Mouse (Mus musculus) brain, embryonic 14.5 days (tissue): ENCODE measurements around the gene Olfr71. TPM values are rescaled to one million over a fixed set of nuclear protein-coding genes. Genes with fewer than 3 reads are reported as not detected.

Source experiments
- DNase-seq: peaks from one replicate; pipeline ENCODE4 v3.0.0-alpha.2; 2011; ENCODE audit warnings: low read depth
- CTCF ChIP-seq: fragments of 200-500 bp; IDR thresholded peaks from 2 replicates; pipeline ENCODE4 v1.5.1; 2012; ENCODE audit warnings: inconsistent platforms, mild to moderate bottlenecking, moderate library complexity, borderline replicate concordance; ENCODE audit not compliant: insufficient read depth, insufficient read length; ENCODE audit errors: extremely low read depth
- POLR2A ChIP-seq: fragments of 200-500 bp; IDR thresholded peaks from 2 replicates; pipeline ENCODE4 v1.6.1; 2012; ENCODE audit warnings: mild to moderate bottlenecking, inconsistent platforms, borderline replicate concordance; ENCODE audit not compliant: poor library complexity, insufficient read depth, insufficient read length, severe bottlenecking; ENCODE audit errors: extremely low read depth
- polyA plus RNA-seq: library from polyadenylated mRNA; depleted of rRNA; stranded (reverse); fragments of >200 nt; gene quantifications from 2 replicates; pipeline ENCODE4 v1.2.3, GENCODE M21; 2012

Gene Olfr71
- polyA plus RNA-seq, 1 experiment = not detected

DNA sequence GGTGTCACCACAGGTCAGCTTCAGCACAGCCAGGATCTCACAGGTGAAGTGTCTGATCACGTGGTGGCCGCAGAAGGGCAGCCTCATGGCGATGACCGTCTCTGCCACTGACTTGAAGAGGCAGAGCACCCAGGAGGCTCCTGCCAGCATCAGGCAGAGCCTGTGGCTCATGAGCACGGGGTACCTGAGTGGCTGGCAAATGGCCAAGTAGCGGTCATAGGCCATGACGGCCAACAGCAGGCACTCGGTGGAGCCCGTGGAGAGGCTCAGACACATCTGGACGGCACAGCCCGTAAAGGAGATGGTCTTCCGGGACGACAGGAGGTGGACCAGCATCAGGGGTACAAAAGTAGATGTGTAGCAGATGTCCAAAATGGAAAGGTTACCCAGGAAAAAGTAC is 4.1 kb downstream of the Olfr71 start:
- no peak for DNase-seq
- TF ChIP-seq CTCF (no peak), POLR2A (no peak)

DNA sequence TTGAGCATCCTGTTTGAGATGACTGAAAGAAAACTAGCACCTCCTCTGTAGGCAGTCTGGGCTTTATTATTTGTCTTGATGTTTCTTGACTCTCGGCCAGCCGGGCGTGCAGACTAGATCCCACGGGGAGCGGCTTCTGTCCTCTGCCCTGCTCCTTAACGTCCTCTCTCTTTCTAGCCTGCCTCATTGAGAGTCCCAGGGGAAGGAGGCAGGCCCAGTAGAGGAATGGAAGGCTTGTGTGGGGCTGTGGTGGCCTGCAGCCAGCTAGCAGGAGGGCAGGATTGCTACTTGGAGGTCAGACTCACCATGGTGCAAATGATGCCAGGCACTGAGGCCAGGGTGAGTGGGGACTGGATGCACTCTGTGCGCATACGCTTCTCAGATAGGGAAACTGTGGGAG is 6.2 kb downstream of the Olfr71 start:
- DNase-seq = no peak
- TF ChIP-seq CTCF = no peak

DNA sequence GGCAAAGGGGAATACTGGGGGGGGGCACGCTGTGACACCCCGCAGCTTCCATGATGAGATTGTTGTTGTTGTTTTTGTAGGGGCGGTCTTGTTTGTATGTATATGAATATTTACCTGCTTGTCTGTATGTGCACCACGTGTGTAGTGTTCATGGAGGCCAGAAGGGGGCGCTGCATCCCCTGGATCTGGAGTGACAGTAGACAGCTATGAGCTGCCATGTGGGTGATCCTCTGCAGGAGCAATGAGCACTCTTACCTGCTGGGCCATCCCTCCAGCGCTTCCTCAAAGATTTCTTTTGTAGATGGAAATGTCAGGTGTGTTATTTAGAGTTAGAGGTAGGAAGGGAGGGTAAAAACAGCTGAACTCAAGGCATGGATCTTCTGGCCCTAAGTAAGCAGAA is 6.6 kb downstream of the Olfr71 start:
- TF ChIP-seq CTCF (peak; percentile 42; the same call in 1 of the 2 replicates), POLR2A (no peak)
- no peak for DNase-seq

DNA sequence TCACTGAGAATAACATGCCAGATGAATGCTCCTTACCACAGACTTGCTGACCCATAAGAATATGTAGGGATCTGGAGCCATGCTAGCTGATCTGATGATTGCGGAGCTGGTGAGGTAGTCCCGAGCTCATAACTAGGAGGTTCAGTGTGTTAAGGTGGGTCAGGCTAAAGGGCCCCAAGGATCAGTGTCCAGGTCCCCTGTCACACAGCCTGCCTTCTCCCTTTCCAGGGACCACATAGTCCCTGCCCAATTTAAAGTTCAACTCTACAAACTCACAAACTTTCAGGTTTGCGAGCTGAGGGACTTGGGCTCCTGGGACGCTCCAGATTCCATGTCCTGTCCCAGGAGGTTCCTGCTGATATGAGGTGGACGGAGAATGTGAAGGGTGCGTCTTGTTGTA is 9.3 kb downstream of the Olfr71 start, which contains the start of gene Olfr70:
Gene Olfr70 (minus strand): TSS at position 101 of the 400 bp plus-strand sequence.
- DNase-seq = no peak

DNA sequence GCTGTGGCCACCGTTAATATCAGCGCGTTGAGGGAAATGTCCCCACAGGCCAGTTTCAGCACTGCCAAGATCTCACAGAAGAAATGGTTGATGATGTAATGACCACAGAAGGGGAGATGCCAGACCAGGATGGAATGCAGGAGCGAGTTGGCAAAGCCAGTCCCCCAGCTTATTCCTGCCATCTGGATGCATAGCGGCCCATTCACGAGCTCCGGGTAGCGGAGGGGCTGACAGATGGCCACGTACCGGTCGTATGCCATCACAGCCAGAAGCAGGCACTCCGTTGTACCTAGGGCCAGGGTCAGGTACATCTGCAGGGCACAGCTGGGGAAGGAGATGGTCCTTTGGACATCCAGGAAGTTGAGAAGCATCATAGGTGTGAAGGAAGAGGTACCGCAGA is 13.5 kb downstream of the Olfr71 start:
- no peak for TF ChIP-seq POLR2A
- TF ChIP-seq CTCF = no peak
- peak; percentile 63 for DNase-seq

More for the DNA sequence above, 9.3 kb downstream of the Olfr71 start, which contains the start of gene Olfr70:
- no peak for TF ChIP-seq POLR2A
- TF ChIP-seq CTCF = no peak

DNA sequence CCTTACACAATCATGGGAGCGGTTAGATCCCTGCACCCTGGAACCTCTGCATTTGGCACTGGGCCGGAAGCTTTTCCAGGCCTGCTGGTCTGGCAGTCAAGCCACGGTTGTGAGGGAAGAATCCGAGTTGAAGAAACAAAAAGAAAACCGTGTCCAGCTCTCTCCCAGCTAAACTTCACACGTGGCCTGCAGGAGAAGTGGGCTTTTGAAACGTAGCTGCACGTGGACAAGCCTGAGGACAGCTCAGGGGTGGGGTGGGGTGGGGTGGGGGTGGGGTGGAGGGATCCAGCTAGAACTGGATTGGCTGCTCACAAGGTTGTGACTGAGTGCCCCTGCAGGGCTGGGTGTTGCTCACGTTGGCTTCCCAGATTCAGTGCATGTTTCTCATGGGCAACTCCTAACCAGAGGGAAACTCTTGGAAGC is 14.8 kb downstream of the Olfr71 start:
- peak; percentile 16 for DNase-seq
- no peak for TF ChIP-seq POLR2A
- no peak for TF ChIP-seq CTCF

DNA sequence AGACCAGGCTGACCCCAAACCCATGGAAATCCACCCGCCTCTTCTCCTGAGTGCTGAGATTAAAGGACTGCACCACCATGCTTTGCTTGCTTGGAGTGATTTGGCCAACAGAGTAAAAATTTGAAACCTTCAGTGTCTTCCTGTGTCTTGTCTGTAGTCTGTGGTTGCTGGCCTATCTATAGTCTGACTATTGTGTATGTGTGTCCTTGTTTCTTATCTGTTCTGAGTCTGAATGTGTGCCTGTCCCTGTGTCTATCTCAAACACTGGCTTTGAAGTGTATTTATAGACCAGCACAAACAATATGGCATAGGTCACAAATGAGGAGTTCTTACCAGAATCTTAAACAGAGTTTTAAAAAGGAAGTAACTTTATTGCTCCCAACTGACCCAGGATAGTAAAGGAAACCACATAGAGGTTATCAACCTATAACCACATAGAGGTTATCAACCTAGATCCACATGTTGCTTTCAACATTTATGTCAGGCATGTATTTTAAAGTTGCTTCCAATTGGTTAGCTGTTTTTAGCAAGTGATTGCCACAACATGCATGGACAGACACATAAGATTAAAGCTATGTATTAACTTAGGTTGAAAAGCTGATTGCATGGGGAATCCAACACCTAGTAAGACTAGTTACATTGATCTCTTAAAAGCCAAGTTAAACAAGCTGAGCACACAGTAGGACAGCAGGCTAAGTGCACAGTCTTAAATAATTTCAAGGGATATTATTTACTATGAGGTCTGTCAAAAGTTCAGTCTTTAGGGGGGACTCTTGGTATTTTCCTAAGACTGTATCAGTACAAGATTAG is 15.4 kb downstream of the Olfr71 start:
- no peak for DNase-seq
- TF ChIP-seq POLR2A (no peak), CTCF (no peak)

DNA sequence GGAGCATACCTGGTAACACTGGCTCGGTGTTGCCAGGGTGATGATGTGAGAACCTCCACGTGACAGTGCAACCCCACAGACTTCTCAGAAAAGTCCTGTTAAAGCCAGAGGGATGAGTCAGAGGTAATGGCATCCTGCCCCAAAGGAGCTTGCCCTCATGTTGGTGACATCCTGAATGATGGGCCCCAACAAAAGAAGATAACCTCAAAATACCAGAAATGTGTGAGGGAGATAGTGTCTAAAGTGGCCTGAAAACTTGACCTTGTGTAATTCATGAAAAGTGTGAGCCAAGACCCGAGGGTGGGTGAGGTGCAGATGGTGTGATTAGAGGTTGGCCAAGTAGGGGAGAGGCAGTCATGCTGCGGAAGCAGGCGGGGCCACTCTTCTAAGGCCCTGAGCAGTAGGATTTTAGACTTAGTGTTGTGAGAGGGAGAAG is 16.2 kb downstream of the Olfr71 start:
- no peak for TF ChIP-seq CTCF
- TF ChIP-seq POLR2A = no peak
- no peak for DNase-seq

DNA sequence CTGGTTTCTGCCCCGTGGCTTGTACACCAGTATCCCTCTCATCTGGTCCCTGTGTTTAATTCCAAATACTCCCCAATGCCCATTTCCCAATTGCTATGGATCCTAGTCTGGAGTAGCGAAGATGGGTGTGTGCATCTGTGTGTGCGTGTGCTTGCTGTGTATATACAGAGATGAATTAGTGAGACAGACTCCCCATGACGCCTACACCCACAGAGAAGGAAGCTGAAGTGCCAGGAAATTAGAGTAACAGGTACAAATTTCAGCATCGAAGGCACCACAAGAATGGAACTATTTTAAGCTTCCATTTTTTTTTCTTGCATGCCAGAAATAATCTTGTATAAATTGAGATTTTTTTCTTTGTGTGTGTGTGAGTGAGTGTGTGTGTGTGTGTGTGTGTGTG is 19.0 kb downstream of the Olfr71 start:
- TF ChIP-seq CTCF (no peak), POLR2A (no peak)
- DNase-seq = no peak

DNA sequence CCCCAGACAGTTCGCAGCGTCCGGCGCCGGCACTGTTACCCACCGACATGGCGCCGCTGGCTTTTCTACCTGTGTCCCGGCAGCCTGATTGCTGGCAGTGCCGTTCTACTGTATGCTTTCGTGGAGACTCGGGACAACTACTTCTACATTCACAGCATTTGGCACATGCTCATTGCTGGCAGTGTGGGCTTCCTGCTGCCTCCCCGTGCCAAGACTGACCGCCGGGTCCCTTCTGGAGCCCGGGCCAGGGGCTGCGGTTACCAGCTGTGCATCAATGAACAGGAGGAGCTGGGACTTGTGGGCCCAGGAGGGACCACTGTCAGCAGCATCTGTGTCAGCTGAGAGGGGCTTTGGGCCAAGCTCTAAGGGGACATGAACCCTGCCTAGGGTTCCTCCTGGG is 20.0 kb downstream of the Olfr71 start:
- DNase-seq = no peak
- TF ChIP-seq CTCF (no peak), POLR2A (no peak)

DNA sequence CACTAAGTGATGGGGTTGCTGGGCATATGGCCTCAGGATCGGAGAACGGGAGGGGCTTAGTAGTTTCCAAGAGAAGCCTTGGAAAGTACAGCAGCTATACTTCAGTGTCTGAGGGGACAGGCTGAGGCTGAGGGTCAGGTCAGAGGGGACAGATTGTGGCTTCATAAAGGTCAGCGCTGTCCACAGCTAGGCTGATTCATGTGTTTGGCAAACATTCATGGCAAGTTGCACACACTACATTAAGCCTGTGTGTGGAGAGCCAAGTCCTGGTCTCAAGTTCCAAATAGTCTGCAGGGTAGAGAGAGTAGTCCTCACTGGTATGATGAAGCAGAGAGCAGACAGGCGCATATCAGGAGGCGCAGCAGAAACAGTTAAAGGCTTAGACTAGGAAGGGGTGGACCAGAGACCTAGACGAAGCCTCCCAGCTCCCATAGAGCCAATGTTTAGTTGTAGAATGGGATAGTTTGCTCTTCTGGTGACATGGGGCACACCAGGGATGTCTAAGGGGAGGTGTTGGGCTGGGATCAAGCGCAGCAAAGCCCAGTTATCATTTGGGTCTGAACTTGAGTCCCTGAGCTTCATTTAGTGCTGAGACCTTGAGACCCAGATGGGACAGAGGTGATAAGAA is 30.5 kb downstream of the Olfr71 start:
- DNase-seq = no peak
- TF ChIP-seq CTCF = no peak
- no peak for TF ChIP-seq POLR2A

DNA sequence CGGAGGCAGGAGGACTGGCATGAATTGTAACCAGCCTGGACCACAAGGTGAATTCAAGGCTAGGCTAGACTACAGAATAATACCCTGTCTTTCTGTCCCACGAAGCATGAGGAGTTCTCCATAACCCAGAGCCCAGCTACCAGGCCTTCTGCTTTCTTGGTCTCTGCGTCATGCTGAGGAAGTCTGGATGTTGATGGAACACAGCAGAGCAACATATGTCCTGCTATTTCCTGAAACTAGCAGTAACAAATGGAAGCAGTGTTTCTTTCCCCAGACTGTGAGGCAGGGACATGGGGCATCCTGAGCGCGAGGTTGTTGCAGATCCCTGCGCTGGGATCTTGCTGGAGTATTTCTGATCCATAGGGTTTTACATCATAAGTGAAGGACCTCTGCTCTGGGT is 31.5 kb downstream of the Olfr71 start:
- no peak for DNase-seq
- TF ChIP-seq POLR2A (no peak), CTCF (no peak)
